Mouse (Mus musculus) E14TG2a.4 (cell line): ENCODE results near the gene Fbxo42.

Experiments
- CTCF ChIP-seq: conservative IDR thresholded peaks from 2 replicates; pipeline ENCODE4 v1.5.1; 2014; ENCODE audit warnings: low read length
- NANOG ChIP-seq: IDR thresholded peaks from 2 replicates; pipeline ENCODE4 v1.6.1; 2014; ENCODE audit warnings: borderline replicate concordance, low read length, mixed read lengths
- POU5F1 ChIP-seq: IDR thresholded peaks from 2 replicates; pipeline ENCODE4 v1.6.1; 2014; ENCODE audit warnings: low read length, borderline replicate concordance

DNA sequence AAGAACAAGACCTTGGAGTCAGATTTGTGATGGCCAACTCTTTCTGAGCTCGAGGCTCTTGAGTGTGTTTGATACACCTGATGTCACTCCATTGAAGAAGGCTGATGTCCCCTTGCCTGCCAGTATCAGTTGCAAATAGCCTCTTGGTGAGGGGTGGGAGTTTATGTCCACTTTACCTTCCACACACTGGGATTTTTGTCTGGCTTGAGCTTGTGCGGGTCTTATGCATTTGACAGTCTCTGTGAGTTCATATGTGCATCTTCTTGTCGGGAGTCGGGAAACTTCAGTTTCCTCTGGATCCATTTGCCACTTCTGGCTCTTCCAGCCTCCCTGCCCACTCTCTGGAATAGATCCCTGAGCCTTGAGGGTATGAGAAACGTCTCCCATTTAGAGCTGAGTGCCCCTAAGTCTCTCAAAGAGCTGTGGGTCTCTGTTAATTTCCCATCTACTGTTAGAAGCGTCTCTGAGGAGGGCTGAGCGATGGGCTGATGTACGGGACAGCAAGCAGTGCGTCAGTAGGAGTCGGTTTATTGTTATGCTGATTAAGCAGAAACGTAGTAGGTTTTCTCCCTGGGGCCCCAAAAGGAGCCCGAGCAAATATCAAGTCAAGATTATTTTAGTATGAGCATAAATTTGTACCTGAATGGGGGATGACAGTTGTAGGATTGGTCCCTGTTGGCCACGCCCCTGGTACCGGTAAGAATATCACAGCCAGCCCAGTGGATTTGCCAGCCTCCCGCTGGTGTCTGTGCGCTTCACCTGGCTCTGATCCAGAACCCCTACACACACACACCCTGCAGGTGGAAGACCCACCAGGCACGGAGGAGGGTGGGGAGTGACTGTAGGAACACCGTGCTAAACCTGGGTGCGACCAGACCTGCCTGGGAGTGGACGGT, 91.0 kb downstream of the Fbxo42 start:
- TF ChIP-seq CTCF (no peak), POU5F1 (no peak), NANOG (no peak)
